Mouse (Mus musculus): ENCODE measurements around the gene Klhdc8a. TPM values are rescaled to one million over a fixed set of nuclear protein-coding genes. Genes with fewer than 3 reads are reported as not detected.
"Not testable (repeated sequence)": the region's sequence is repeated elsewhere in the genome, so short reads cannot be mapped to it uniquely, and the experiment has no call there.

Klhdc8a gene
- total RNA-seq, 4 experiments from 2014 or later: 11.8 to 22.9 (median 17.5) TPM

DNA sequence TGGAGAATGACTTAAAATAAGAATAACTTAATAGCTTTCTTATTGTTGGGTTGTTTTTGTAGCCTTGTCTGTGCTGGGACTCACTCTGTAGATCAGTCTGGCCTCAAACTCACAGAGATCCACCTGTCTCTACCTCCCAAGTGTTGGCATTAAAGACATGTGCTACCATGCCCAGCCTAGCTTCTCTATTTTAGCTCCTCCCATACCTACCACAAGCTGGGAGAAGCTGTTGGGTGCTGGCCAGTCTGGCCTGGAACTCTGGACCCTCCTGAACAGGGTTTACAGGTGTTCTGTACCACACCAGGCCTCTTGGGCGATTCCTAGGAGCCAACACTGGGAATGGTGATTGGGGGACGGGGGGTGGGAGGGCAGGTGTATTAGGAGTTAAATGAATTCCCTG, 44.8 kb downstream of the Klhdc8a start:
- no peak for DNase-seq (ENCODE audit: low spot score)

GRCm38 (mm10) chr1:132343656-132344055, 45.2 kb downstream of the Klhdc8a start:
- no peak for DNase-seq (ENCODE audit: low spot score)

DNA sequence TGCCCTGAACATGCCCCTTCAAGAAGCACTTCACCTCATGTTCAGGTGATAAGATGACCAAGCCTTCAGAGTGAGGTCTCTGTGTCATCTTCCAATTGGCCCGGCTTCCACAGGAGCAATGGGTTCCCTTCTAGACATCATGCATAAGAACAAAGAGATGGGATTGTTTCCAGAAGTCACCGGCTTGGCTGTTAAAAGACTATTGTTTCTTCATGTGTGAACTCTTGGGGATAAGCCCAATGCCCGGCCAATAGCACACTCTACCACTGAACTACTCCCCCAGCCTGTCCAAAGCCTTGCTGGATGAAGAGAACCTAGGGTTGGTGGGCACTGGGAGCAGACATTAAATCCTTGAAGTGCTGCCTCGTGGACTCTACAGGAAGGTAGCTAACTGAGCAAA, 47.1 kb downstream of the Klhdc8a start:
- DNase-seq (ENCODE audit: low spot score): no peak

DNA sequence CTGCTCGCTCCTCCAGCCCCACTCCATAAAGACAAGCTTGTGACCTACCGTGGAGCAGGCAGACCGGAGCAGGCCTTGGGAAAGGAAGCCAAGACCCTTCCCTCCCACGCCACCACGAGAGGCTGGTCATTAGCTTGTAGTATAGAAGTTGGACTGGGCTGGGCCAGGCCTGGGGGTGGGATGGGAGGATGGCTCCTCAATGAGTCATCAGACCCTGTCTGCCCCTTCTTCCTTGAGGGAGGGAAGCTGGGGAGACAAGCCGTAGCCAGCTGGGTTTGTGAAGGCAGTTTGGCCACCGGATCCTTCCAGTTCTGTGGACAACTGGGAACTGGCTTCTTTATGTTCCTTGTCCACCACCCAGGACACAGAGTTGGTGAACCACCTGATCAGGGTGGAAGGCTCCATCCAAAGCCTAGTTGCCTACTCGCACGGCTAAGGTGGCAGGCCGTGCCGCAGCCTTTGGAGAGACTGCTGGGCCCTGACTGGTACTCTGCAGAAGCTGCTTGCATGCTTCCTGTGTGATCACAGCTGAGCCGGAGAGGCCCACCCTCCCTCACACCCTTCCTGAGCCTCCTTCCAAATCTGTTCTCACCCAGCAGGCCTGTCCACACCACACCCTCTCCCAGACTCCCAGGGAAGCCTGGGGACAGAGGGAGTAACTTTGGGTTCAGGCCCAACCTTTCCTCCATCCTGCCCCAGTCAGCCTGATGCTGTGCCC, 47.9 kb downstream of the Klhdc8a start:
- peak; percentile 75 for DNase-seq (ENCODE audit: low spot score)

DNA sequence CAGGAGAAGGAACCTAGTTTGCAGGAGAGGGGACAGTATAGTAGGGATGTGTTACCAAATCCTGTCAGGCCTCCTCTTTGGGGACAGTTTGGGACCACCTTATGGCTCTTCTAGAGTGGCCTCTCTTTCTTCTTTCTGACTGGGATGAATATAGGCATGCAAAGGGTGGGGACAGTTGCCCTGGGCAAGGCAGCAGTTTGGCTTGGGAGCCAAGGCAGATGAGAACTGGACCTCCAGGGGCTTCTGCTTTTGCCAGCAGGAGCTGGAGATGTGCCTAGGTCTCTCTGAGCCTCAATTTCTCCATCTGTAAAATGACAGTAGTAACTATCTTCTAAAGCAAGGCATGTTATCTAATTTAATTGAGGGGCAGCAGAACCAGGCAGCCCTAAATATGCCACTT, 48.5 kb downstream of the Klhdc8a start:
- DNase-seq (ENCODE audit: low spot score): no peak

GRCm38 (mm10) chr1:132348401-132348800, 50.0 kb downstream of the Klhdc8a start:
- DNase-seq (ENCODE audit: low spot score): no peak

DNA sequence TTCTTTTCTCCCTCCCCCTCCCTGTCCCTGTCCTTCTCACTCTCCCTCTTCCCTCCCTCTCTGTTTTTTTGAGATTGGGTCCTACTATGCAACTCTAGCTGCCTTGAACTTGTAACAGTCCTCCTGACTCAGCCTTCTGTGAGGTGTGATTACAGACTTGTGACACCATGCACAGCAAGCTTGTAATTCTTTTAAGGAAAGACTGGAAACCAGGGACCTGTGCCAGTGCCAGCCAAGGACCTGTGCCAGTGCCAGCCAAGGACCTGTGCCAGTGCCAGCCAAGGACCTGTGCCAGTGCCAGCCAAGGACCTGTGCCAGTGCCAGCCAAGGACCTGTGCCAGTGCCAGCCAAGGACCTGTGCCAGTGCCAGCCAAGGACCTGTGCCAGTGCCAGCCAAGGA, 50.6 kb downstream of the Klhdc8a start:
- not testable (repeated sequence) for DNase-seq (ENCODE audit: low spot score)

DNA sequence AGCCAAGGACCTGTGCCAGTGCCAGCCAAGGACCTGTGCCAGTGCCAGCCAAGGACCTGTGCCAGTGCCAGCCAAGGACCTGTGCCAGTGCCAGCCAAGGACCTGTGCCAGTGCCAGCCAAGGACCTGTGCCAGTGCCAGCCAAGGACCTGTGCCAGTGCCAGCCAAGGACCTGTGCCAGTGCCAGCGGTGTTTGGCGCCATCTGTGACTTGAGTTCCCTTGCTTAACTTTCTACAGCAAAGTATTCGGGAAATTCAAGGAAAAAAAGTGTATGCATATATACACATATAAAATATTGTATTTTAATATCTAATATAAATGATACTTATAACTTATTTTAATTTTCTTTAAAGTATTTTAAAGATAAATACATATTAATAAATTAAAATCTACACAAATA, 51.2 kb downstream of the Klhdc8a start:
- DNase-seq (ENCODE audit: low spot score): not testable (repeated sequence)

DNA sequence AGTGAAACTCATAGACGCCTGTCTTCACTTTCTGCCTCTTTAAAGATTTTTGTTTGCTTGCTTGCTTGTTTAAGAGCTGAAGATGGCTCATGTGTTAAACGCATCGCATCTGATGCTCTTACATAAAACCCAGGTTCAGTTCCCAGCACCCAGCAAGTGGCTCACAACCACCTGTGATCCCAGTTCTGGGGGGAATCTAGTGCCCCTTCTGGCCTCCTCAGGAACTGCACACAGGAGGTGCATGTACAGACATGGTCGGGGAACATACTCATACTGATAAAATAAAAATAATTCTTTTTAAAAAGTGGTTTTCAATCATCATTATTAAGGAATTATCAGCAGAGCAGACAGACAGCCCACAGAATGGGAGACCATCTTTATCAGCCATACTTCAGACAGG, 52.6 kb downstream of the Klhdc8a start:
- DNase-seq (ENCODE audit: low spot score): no peak

DNA sequence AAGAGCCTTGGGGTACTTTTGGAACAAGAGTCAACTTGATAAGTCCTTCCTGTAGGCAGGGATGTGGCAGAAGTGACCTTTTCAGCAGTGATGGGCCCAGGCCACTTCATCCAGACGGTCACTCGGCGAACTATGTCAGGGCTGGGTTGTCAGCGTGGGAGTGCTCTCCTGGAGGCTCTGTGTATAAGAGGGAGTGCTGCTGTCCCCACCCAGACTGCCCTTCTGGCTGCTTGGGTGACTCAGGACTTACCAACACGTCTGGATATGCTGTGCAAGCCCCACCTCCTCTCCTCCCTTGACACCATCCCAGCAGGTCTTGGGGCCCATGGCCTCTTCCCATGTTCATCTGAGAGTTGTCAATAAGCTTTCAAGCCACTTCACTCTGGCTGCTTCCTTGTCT, 55.0 kb downstream of the Klhdc8a start:
- no peak for DNase-seq (ENCODE audit: low spot score)

DNA sequence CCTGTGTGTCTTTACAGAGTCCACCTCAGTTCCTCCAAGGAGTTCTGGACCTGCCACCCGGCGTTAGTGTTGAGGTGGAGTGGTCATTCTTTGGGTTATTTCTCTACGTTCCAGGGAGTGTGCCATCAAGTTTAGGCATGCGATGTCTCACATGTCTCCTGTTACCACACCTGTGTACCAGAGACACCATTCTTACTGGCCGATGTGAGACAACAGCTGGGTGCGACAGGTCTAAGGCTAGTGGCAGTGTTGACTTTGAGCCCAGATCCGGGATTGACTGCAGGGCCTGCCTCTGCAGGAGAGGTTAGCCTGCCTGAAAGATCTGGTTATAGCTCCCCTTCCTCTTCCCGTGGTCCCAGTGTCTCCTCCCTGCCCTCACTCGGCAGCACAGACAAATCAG, 55.8 kb downstream of the Klhdc8a start:
- no peak for DNase-seq (ENCODE audit: low spot score)

DNA sequence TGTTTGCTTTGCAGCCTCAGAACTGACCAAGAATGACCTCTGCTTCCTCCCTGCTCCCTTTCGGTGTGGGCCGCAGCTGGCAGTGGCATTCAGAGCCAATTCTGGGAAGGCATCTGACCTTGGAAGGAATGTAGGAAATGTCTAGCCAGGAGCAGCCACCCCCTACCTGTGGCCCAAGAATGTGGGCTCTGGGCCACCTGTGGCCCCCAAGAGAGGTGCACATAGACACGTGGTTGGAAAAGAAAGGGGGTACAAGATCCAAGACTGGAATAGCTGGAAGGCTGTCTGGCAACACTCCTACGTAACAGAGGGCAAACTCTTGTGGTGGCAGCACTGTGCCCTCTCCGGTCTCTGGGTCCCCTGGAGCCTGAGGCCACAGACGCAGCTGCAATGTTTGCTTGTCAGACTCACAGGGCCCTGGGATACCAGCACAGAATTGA, 56.8 kb downstream of the Klhdc8a start:
- no peak for DNase-seq (ENCODE audit: low spot score)

GRCm38 (mm10) chr1:132355841-132356242, 57.4 kb downstream of the Klhdc8a start:
- peak; percentile 93 for DNase-seq (ENCODE audit: low spot score)

DNA sequence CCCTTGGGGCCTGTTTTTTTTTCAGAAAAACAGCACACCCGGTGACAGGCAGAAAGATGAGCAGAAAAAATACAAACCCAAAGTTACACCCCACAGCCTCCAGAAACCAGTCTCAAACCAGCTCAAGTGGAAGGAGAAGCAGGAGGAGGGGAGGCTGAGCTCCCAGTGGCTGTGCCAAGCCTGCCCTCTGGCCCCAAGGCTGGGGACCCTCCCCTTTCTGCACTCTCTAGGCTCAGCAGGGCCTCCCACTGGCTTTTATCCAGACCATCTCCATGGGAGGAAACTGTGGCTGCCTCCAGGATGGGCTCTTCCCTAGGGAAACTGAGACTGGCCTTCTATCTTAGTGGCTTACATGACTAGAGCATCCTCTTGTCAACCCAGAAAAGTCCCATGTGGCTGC, 58.4 kb downstream of the Klhdc8a start:
- DNase-seq (ENCODE audit: low spot score): no peak

Other genes starting within 250 kb of the Klhdc8a start
- 1 to 10 TPM; 4.7 to 9.4 (median 7.7) TPM for gene Mfsd4a, start 230.6 kb upstream of the Klhdc8a start, total RNA-seq (2022)
- gene Cdk18, start 158.9 kb upstream of the Klhdc8a start, total RNA-seq (2022): 10 to 100 TPM; 16.9 to 21.5 (median 18.3) TPM
- gene Lemd1, start 107.2 kb upstream of the Klhdc8a start, total RNA-seq (2022): not detected
- gene AC124108.1, start 107.2 kb upstream of the Klhdc8a start, total RNA-seq (2022): under 1 TPM in 1 of 4 experiments, not detected in 3; 0.09 TPM
- gene Gm10188, start 68.9 kb upstream of the Klhdc8a start, total RNA-seq (2022): not detected
- gene Nuak2, start 17.5 kb downstream of the Klhdc8a start, total RNA-seq (2022): 1 to 10 TPM; 3.8 to 5.2 (median 4.0) TPM
- gene Tmcc2, start 92.7 kb downstream of the Klhdc8a start, total RNA-seq (2022): 10 to 100 TPM; 27.5 to 31.3 (median 28.9) TPM
- 10 to 100 TPM; 15.3 to 16.7 (median 16.0) TPM for gene Dstyk, start 118.9 kb downstream of the Klhdc8a start, total RNA-seq (2022)
- gene Rbbp5, start 178.7 kb downstream of the Klhdc8a start, total RNA-seq (2022): 10 to 100 TPM; 15.8 to 29.0 (median 21.0) TPM
- gene Tmem81, start 207.6 kb downstream of the Klhdc8a start, total RNA-seq (2022): 1 to 10 TPM; 1.5 to 2.6 (median 1.8) TPM
- gene Cntn2, start 244.6 kb downstream of the Klhdc8a start, total RNA-seq (2022): 1 to 10 TPM; 2.7 to 4.6 (median 3.5) TPM

Measured in heart, adult 8-10 months (tissue).